Mouse (Mus musculus): ENCODE measurements at regions not wholly inside any gene's neighbourhood (a gene's known extent, or its start where the extent isn't known, plus 50 kb on each side); places are given as distances from the start of the nearest gene placed in this dataset.
A peak's percentile ranks its signal among the peaks of the same experiment; 100 is the strongest.

GRCm38 (mm10) chr10:17645363-17645762 is 77.7 kb upstream of the Cited2 start:
- no peak for ATAC-seq (replicated peaks; ENCODE audit: low FRiP score, low TSS enrichment, poor library complexity, severe bottlenecking)

- no peak for ATAC-seq (replicated peaks; ENCODE audit: low FRiP score, low TSS enrichment, poor library complexity, severe bottlenecking)
Observed at GRCm38 (mm10) chr10:17646391-17646790, 76.6 kb upstream of the Cited2 start.

- ATAC-seq (replicated peaks; ENCODE audit: low FRiP score, low TSS enrichment, poor library complexity, severe bottlenecking): no peak
Observed at GRCm38 (mm10) chr10:17648077-17648476, 74.9 kb upstream of the Cited2 start.

- no peak for ATAC-seq (replicated peaks; ENCODE audit: low FRiP score, low TSS enrichment, poor library complexity, severe bottlenecking)
Observed at GRCm38 (mm10) chr10:17650997-17651750, 71.8 kb upstream of the Cited2 start.

GRCm38 (mm10) chr10:17653325-17653724 is 69.7 kb upstream of the Cited2 start:
- peak; percentile 57; the same call in 1 of the 2 replicates for ATAC-seq (replicated peaks; ENCODE audit: low FRiP score, low TSS enrichment, poor library complexity, severe bottlenecking)

GRCm38 (mm10) chr10:17653785-17654184 is 69.2 kb upstream of the Cited2 start:
- no peak for ATAC-seq (replicated peaks; ENCODE audit: low FRiP score, low TSS enrichment, poor library complexity, severe bottlenecking)

- no peak for ATAC-seq (replicated peaks; ENCODE audit: low FRiP score, low TSS enrichment, poor library complexity, severe bottlenecking)
Observed at GRCm38 (mm10) chr10:17654308-17654858, 68.6 kb upstream of the Cited2 start.

- no peak for ATAC-seq (replicated peaks; ENCODE audit: low FRiP score, low TSS enrichment, poor library complexity, severe bottlenecking)
Observed at GRCm38 (mm10) chr10:17655459-17656051, 67.5 kb upstream of the Cited2 start.

- ATAC-seq (replicated peaks; ENCODE audit: low FRiP score, low TSS enrichment, poor library complexity, severe bottlenecking): no peak
Observed at GRCm38 (mm10) chr10:17656305-17656704, 66.7 kb upstream of the Cited2 start.

GRCm38 (mm10) chr10:17656872-17657482 is 66.0 kb upstream of the Cited2 start:
- no peak for ATAC-seq (replicated peaks; ENCODE audit: low FRiP score, low TSS enrichment, poor library complexity, severe bottlenecking)

- ATAC-seq (replicated peaks; ENCODE audit: low FRiP score, low TSS enrichment, poor library complexity, severe bottlenecking): no peak
Observed at GRCm38 (mm10) chr10:17659575-17659974, 63.4 kb upstream of the Cited2 start.

GRCm38 (mm10) chr10:17660836-17661452 is 62.1 kb upstream of the Cited2 start:
- ATAC-seq (replicated peaks; ENCODE audit: low FRiP score, low TSS enrichment, poor library complexity, severe bottlenecking): no peak

GRCm38 (mm10) chr10:17666089-17666488 is 56.9 kb upstream of the Cited2 start:
- ATAC-seq (replicated peaks; ENCODE audit: low FRiP score, low TSS enrichment, poor library complexity, severe bottlenecking): no peak

GRCm38 (mm10) chr10:17669401-17669800 is 53.6 kb upstream of the Cited2 start:
- no peak for ATAC-seq (replicated peaks; ENCODE audit: low FRiP score, low TSS enrichment, poor library complexity, severe bottlenecking)
